Mouse (Mus musculus) thymus, adult 2 months (tissue): ENCODE measurements around the gene Chmp5. TPM values are rescaled to one million over a fixed set of nuclear protein-coding genes. Genes with fewer than 3 reads are reported as not detected.
A peak's percentile ranks its signal among the peaks of the same experiment; 100 is the strongest.

Experiments
- DNase-seq: peaks from one replicate; pipeline ENCODE4 v3.0.0; 2021
- H3K27ac ChIP-seq: fragments of 200-500 bp; 2 replicates; pipeline ENCODE4 v1.5.1; 2012; ENCODE audit warnings: low read length, control low read depth; ENCODE audit not compliant: control insufficient read depth, insufficient read depth
- H3K27me3 ChIP-seq: fragments of 200-500 bp; 2 replicates; pipeline ENCODE4 v1.6.1; 2012; ENCODE audit warnings: mild to moderate bottlenecking, low read length, moderate library complexity, mixed read lengths; ENCODE audit not compliant: control insufficient read depth, insufficient read depth
- H3K36me3 ChIP-seq: fragments of 200-500 bp; 2 replicates; pipeline ENCODE4 v1.6.1; 2012; ENCODE audit warnings: mild to moderate bottlenecking, low read length, moderate library complexity; ENCODE audit not compliant: control insufficient read depth, insufficient read depth
- H3K4me1 ChIP-seq: fragments of 200-500 bp; replicated peaks from 2 replicates; pipeline ENCODE4 v1.6.1; 2012; ENCODE audit warnings: low read length; ENCODE audit not compliant: control insufficient read depth, insufficient read depth
- H3K4me3 ChIP-seq: fragments of 200-500 bp; 2 replicates; pipeline ENCODE4 v1.5.1; 2012; ENCODE audit warnings: mild to moderate bottlenecking, low read length, control low read depth, moderate library complexity; ENCODE audit not compliant: control insufficient read depth, insufficient read depth
- CTCF ChIP-seq: fragments of 200-500 bp; IDR thresholded peaks from 2 replicates; pipeline ENCODE4 v1.5.1; 2012; ENCODE audit warnings: mild to moderate bottlenecking, control low read depth, low read length, moderate library complexity, borderline replicate concordance; ENCODE audit not compliant: control insufficient read depth, poor library complexity, insufficient read depth; ENCODE audit errors: extremely low read depth
- POLR2A ChIP-seq: fragments of 200-500 bp; IDR thresholded peaks from 2 replicates; pipeline ENCODE4 v1.6.1; 2012; ENCODE audit warnings: mild to moderate bottlenecking, low read length, control low read depth, moderate library complexity; ENCODE audit not compliant: control insufficient read depth, poor library complexity, insufficient read depth; ENCODE audit errors: extremely low read depth
- WGBS: fragments of 180-500 bp; shearing (Covaris S2); methylation state at CpG from one replicate; pipeline ENCODE4 v1.1.7; 2018; 5-methylcytosine and 5-hydroxymethylcytosine counted together
- polyA plus RNA-seq: library from polyadenylated mRNA; depleted of rRNA; stranded (reverse); fragments of >200 nt; gene quantifications from 2 replicates; pipeline ENCODE4 v1.2.3, GENCODE M21; 2012; rRNA removed

Chmp5 gene
- polyA plus RNA-seq: 12.5 and 16.9 TPM in 2 replicates

- peak within 1 kb of the TSS; percentile 71 for H3K4me3 ChIP-seq
- peak within 1 kb of the TSS; percentile 65 for H3K27ac ChIP-seq
- DNase-seq: peak; percentile 99
- WGBS: under 1% methylated on average over 50 of the region's 50 CpGs
- peaks cover 2% of the 10 kb centered on the region; the same call in 1 of the 2 replicates for H3K4me1 ChIP-seq
- H3K27me3 ChIP-seq: no peaks in the 10 kb centered on the region
- TF ChIP-seq POLR2A (peak; percentile 90), CTCF (peak; percentile 44; the same call in 1 of the 2 replicates)
- peaks cover 22% of the 10 kb centered on the region for H3K36me3 ChIP-seq
Observed at GRCm38 (mm10) chr4:40948160-40948708, at the start of gene Chmp5, which contains the start of gene Bag1. TSS of gene Chmp5 (plus strand) at chr4:40948407. TSS of gene Bag1 (minus strand) at chr4:40948294.

- no peak overlapping the region for H3K4me3 ChIP-seq
- H3K27ac ChIP-seq: no peak overlapping the region
- no peak for TF ChIP-seq CTCF
- no peak for TF ChIP-seq POLR2A
- DNase-seq: no peak
- H3K4me1 ChIP-seq: no peaks in the 10 kb centered on the region; the same call in none of the 2 replicates
- no peaks in the 10 kb centered on the region for H3K36me3 ChIP-seq
- WGBS: 94% methylated on average over 6 of the region's 6 CpGs
- no peaks in the 10 kb centered on the region for H3K27me3 ChIP-seq
Observed at GRCm38 (mm10) chr4:40898476-40899044, 49.6 kb upstream of the Chmp5 start.

GRCm38 (mm10) chr4:40899264-40899663 lies 48.9 kb upstream of the Chmp5 start:
- Histone ChIP-seq H3K4me3 (no peak overlapping the region), H3K27ac (no peak overlapping the region), H3K27me3 (no peaks in the 10 kb centered on the region), H3K36me3 (no peaks in the 10 kb centered on the region), H3K4me1 (no peaks in the 10 kb centered on the region; the same call in none of the 2 replicates)
- WGBS: 94% methylated on average over 2 of the region's 2 CpGs
- TF ChIP-seq POLR2A (no peak), CTCF (no peak)
- DNase-seq: no peak

GRCm38 (mm10) chr4:40900071-40900470 lies 48.1 kb upstream of the Chmp5 start:
- H3K27me3 ChIP-seq: no peaks in the 10 kb centered on the region
- 98% methylated on average over 3 of the region's 3 CpGs for WGBS
- TF ChIP-seq POLR2A (no peak), CTCF (no peak)
- no peaks in the 10 kb centered on the region; the same call in none of the 2 replicates for H3K4me1 ChIP-seq
- no peak for DNase-seq
- no peak overlapping the region for H3K4me3 ChIP-seq
- H3K27ac ChIP-seq: no peak overlapping the region
- no peaks in the 10 kb centered on the region for H3K36me3 ChIP-seq

GRCm38 (mm10) chr4:40900612-40901011 lies 47.6 kb upstream of the Chmp5 start:
- Histone ChIP-seq H3K27me3 (no peaks in the 10 kb centered on the region), H3K4me1 (no peaks in the 10 kb centered on the region; the same call in none of the 2 replicates), H3K36me3 (no peaks in the 10 kb centered on the region), H3K4me3 (no peak overlapping the region), H3K27ac (no peak overlapping the region)
- no peak for TF ChIP-seq POLR2A
- TF ChIP-seq CTCF: no peak
- WGBS: 92% methylated on average over 4 of the region's 4 CpGs
- DNase-seq: no peak

GRCm38 (mm10) chr4:40906298-40906697 lies 41.9 kb upstream of the Chmp5 start:
- no peak for TF ChIP-seq POLR2A
- TF ChIP-seq CTCF: no peak
- peak; percentile 22 for DNase-seq
- H3K4me3 ChIP-seq: no peak overlapping the region
- H3K27ac ChIP-seq: no peak overlapping the region
- H3K36me3 ChIP-seq: no peaks in the 10 kb centered on the region
- WGBS: 52% methylated on average over 1 of the region's 1 CpGs
- no peaks in the 10 kb centered on the region; the same call in 1 of the 2 replicates for H3K4me1 ChIP-seq
- no peaks in the 10 kb centered on the region for H3K27me3 ChIP-seq
